Mouse (Mus musculus) stomach, adult 2 months (tissue): ENCODE data around the gene Tdrd12. TPM values are rescaled to one million over a fixed set of nuclear protein-coding genes. Genes with fewer than 3 reads are reported as not detected.

Source experiments
- polyA plus RNA-seq: library from polyadenylated mRNA; depleted of rRNA; stranded (reverse); fragments of >200 nt; gene quantifications from 2 replicates; pipeline ENCODE4 v1.2.3, GENCODE M21; 2012; rRNA removed

Tdrd12 gene
- polyA plus RNA-seq, result not detected in 2 replicates

DNA sequence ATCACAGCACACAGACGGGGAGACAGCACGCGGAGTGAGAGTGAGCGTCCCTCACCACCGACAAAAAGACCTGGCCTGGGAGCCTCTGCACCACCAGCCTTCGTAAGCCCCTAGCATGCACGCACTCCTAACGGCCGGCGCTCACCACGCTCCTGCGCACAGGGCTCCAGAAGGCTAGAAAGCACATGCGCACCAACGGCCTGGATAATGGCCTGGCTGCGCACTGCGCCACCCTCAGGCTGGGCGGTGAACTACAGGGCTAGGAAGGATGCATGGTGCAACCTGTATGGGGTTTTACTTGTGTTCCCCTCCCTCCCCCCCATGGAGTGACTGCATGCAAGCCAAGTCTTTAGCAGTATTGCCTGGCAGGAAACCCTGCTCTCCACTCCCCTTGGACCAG lies at the start of gene Tdrd12:
TSS of gene Tdrd12 (minus strand) at position 184 of the 400 bp plus-strand sequence.

DNA sequence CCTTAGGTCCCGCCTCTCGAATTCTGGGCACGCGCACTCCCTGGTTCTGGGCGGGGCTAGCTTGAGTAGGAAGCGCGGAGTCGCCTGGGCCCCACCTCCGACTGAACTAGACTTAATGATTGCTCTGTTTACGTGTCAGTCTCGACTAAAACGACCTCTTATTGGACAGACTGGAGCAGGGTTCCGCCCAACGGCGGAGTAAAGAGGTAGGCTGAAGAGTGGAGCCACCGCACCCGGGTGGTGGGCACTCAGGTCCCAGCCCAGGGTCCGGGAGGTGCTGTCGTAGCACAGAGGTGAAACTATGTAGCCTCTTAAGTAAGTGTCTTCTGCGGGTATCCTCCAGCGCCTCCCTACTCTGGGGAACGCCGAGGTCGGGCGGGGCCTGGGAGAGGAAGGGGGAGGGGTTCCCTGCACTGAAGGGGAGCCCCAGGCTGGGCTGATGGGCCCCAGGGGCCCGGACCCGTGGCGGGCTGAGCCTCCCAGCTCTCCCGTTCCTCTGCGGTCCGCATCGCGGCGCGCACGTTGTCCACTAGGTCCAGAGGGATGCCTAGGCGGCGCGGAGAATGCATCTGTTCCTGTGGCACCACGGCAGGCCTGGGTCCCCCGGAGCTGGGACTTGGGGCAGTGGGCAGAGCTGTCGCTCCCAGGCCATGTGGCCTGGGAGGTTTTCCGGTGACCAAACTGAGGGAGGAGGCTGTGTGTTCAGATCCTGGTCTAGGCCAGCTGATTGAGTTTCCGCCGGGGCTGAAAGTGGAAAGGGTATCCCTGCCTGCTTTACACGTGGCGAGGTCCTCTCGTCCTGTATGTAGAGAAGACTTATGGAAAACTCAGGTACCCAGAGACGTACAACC lies 48.7 kb upstream of the Tdrd12 start, which contains the start of gene Ankrd27:
TSS of gene Ankrd27 (plus strand) at position 190 of the 851 bp plus-strand sequence.

GRCm38 (mm10) chr7:35585191-35586054 lies 47.9 kb upstream of the Tdrd12 start, which contains the start of gene Rgs9bp:
Gene Rgs9bp (minus strand): TSS chr7:35585582.

GRCm38 (mm10) chr7:35556205-35556603 lies 18.7 kb upstream of the Tdrd12 start, which contains the start of gene Nudt19:
Gene Nudt19 (minus strand): TSS chr7:35556304.

DNA sequence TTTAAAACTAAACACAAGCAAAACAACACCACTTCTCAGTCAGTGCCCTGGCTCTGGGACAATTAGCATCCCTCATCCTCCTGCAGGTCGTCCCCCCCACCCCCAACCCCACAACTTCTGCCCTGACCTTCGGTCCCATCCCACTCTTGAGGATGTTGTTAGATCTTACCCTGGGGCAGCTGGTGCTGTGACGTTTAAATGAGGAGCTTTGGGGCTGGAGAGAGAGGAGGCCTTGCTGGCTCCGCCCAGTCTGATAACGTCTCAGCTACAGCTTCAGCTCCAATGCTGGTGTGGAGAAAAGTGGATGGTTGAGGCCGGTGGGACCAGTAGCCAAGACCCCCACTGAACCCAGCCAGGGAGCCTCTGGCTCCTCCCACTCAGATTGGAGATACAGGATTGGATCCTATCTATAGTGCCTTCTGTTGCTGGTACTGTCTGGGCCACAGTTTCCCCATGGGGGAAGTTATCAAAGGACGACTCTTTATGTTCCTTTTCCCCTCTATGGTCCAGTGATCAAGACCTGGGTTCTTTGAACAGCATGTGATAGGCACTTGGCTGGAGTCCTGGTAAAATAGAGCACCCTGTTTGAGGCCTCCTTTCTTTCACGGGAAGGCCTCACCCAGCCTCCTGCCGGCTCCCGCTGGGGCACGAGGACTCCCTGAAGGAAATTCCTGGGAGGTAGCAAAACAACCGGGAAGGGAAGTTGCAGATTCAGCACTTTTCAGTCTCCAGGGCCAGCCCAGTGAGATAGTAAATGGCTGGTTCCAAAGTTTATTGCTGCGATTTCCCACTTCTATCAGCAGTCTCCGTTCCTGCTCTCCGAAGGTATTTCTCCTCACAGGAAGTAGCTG lies 89.3 kb downstream of the Tdrd12 start, which contains the start of gene Slc7a9:
TSS of gene Slc7a9 (plus strand) at position 801 of the 851 bp plus-strand sequence.

Other genes with a start within 250 kb of the Tdrd12 start
- 0.72 and 0.93 TPM in 2 replicates for gene Gpatch1, start 219.3 kb downstream of the Tdrd12 start, polyA plus RNA-seq
- 10.7 and 15.0 TPM in 2 replicates for gene Rhpn2, start 203.6 kb downstream of the Tdrd12 start, polyA plus RNA-seq
- 2.3 and 3.0 TPM in 2 replicates for gene Faap24, start 140.9 kb downstream of the Tdrd12 start, polyA plus RNA-seq
- 5.0 and 8.3 TPM in 2 replicates for gene Cep89, start 140.7 kb downstream of the Tdrd12 start, polyA plus RNA-seq
- gene Slc7a9, start 88.9 kb downstream of the Tdrd12 start, polyA plus RNA-seq, result 0.02 TPM in 1 of 2 replicates, not detected in the other
- gene Nudt19, start 18.6 kb upstream of the Tdrd12 start, polyA plus RNA-seq, result 21.2 and 54.4 TPM in 2 replicates
- gene Rgs9bp, start 47.8 kb upstream of the Tdrd12 start, polyA plus RNA-seq, result 0.08 and 0.10 TPM in 2 replicates
- 7.5 and 7.7 TPM in 2 replicates for gene Ankrd27, start 48.5 kb upstream of the Tdrd12 start, polyA plus RNA-seq
- 14.6 and 19.6 TPM in 2 replicates for gene Pdcd5, start 109.8 kb upstream of the Tdrd12 start, polyA plus RNA-seq
- 0.46 and 0.91 TPM in 2 replicates for gene Dpy19l3, start 216.7 kb upstream of the Tdrd12 start, polyA plus RNA-seq